Mouse (Mus musculus) E14TG2a.4 (cell line): ENCODE data around the gene Usp35.

Source experiments
- CTCF ChIP-seq: conservative IDR thresholded peaks from 2 replicates; pipeline ENCODE4 v1.5.1; 2014; ENCODE audit warnings: low read length
- NANOG ChIP-seq: IDR thresholded peaks from 2 replicates; pipeline ENCODE4 v1.6.1; 2014; ENCODE audit warnings: borderline replicate concordance, low read length, mixed read lengths
- POU5F1 ChIP-seq: IDR thresholded peaks from 2 replicates; pipeline ENCODE4 v1.6.1; 2014; ENCODE audit warnings: low read length, borderline replicate concordance

- no peak for TF ChIP-seq CTCF
- no peak for TF ChIP-seq NANOG
- TF ChIP-seq POU5F1: no peak
These were observed 15.0 kb upstream of the Usp35 start for GRCm38 (mm10) chr7:97346822-97347166.
